Mouse (Mus musculus): ENCODE results near the gene Abt1.

DNA sequence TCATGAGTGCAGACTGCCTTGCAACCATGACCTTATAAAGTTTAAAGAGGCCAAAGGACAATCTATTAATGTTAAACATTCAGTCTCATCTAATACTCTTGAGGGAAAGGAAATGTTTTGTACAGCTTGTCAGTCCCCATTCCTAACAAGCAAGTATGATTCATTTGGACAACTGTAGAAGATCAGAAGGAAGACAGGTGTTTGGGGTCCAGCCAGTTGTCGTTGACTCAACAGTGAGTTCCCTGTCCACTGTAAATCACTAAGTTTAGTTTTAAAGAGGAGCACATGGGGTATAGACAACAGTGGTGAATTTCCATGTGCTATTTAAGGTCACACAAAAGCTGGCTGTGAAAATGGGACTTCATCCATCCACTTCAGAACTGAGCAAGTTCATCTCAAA lies 51.2 kb downstream of the Abt1 start:
- TF ChIP-seq CTCF (IDR thresholded peaks at IDR 0.05; ENCODE audit: low read depth) (no peak), EP300 (optimal IDR thresholded peaks at IDR 0.05) (no peak)
